Mouse (Mus musculus) brain, embryonic 18.5 days (tissue): ENCODE results near the gene Rgl2.

Experiments used
- DNase-seq: peaks from one replicate; pipeline ENCODE4 v3.0.0-alpha.2; 2012; ENCODE audit warnings: low read depth, low spot score

Rgl2 gene

GRCm38 (mm10) chr17:33908331-33909076 is 20.8 kb upstream of the Rgl2 start:
- no peak for DNase-seq

- DNase-seq = peak; percentile 97
Observed at GRCm38 (mm10) chr17:33909077-33909868, 20.1 kb upstream of the Rgl2 start, which contains the start of gene Daxx. Daxx (plus strand) TSS chr17:33909414.

GRCm38 (mm10) chr17:33909869-33910250 is 19.5 kb upstream of the Rgl2 start:
- DNase-seq = no peak

- DNase-seq = no peak
Observed at GRCm38 (mm10) chr17:33910346-33911051, 18.8 kb upstream of the Rgl2 start.

GRCm38 (mm10) chr17:33911052-33911812 is 18.1 kb upstream of the Rgl2 start:
- no peak for DNase-seq

- DNase-seq = no peak
Observed at GRCm38 (mm10) chr17:33911813-33912414, 17.4 kb upstream of the Rgl2 start.

GRCm38 (mm10) chr17:33913264-33913663 is 16.1 kb upstream of the Rgl2 start:
- DNase-seq = no peak

GRCm38 (mm10) chr17:33913905-33914304 is 15.4 kb upstream of the Rgl2 start:
- DNase-seq = no peak

- no peak for DNase-seq
Observed at GRCm38 (mm10) chr17:33914969-33915391, 14.4 kb upstream of the Rgl2 start.

GRCm38 (mm10) chr17:33915671-33916250 is 13.6 kb upstream of the Rgl2 start, which contains the start of the genes Tapbp and Zbtb22:
Tapbp (plus strand) TSS chr17:33915899.
Zbtb22 (plus strand) TSS chr17:33915904.
- DNase-seq = peak; percentile 96

- DNase-seq = no peak
Observed at GRCm38 (mm10) chr17:33916294-33916693, 13.0 kb upstream of the Rgl2 start.

GRCm38 (mm10) chr17:33916847-33917655 is 12.3 kb upstream of the Rgl2 start:
- DNase-seq = no peak

GRCm38 (mm10) chr17:33917656-33918292 is 11.6 kb upstream of the Rgl2 start:
- DNase-seq = no peak

- no peak for DNase-seq
Observed at GRCm38 (mm10) chr17:33918293-33919203, 10.8 kb upstream of the Rgl2 start.

GRCm38 (mm10) chr17:33919351-33920281 is 9.7 kb upstream of the Rgl2 start:
- DNase-seq = no peak

GRCm38 (mm10) chr17:33920282-33921097 is 8.9 kb upstream of the Rgl2 start:
- no peak for DNase-seq
